Mouse (Mus musculus): Measurements from ENCODE around the gene Krt31.

DNA sequence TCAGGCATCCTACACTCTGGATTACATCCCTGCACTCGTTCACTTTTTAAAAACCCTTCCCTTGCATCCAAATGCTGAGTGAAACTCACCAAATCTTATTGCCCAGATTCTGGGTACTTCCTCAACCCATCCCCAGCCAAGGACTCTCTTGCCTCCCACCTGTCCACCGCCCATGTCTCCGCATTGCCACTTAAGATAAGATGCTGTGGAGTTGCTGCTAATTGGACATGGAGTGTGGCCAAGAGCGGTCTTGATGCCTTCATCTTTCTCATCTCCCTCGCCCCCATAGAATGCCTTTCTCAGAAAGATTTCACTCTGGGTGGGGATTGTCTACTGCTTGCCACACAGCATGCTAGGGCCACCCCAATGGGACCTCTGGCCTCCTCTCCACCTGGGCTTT lies 42.0 kb downstream of the Krt31 start:
- TF ChIP-seq CTCF (IDR thresholded peaks at IDR 0.05; ENCODE audit: borderline replicate concordance, insufficient read depth, low read length) (no peak), POLR2A (IDR thresholded peaks at IDR 0.05; ENCODE audit: low read depth, low read length) (no peak)

Measured in embryonic fibroblast, embryonic 13.5 days (primary cell).